Mouse (Mus musculus): ENCODE measurements at regions not wholly inside any gene's neighbourhood (a gene's known extent, or its start where the extent isn't known, plus 50 kb on each side); places are given as distances from the start of the nearest gene placed in this dataset.
A peak's percentile ranks its signal among the peaks of the same experiment; 100 is the strongest.

GRCm38 (mm10) chr3:12173371-12173770, 1837.9 kb upstream of the Gm38303 start:
- no peak overlapping the region for H3K9ac ChIP-seq (ENCODE audit: low read length)
- DNase-seq (ENCODE audit: low spot score, missing footprints) (peak; percentile 84), ATAC-seq (ENCODE audit: low FRiP score) (peak; percentile 85)
- H3K27me3 ChIP-seq (ENCODE audit: control insufficient read depth, insufficient read depth, low read length), result no peaks in the 10 kb centered on the region
- H3K4me1 ChIP-seq (ENCODE audit: control insufficient read depth, insufficient read depth, low read length), result no peaks in the 10 kb centered on the region
- H3K4me2 ChIP-seq, result no peak overlapping the region
- no peaks in the 10 kb centered on the region for H3K9me3 ChIP-seq (ENCODE audit: control insufficient read depth, low read length)
- no peak overlapping the region for H3K4me3 ChIP-seq (ENCODE audit: low read depth, low read length)
- no peaks in the 10 kb centered on the region for H3K36me3 ChIP-seq (ENCODE audit: control insufficient read depth, insufficient read depth, low read length)
- 74% methylated on average over 3 of the region's 3 CpGs for WGBS
- no peak overlapping the region for H3K27ac ChIP-seq (ENCODE audit: low read depth, low read length)

- DNase-seq (ENCODE audit: low spot score, missing footprints) (no peak), ATAC-seq (ENCODE audit: low FRiP score) (no peak)
- no peaks in the 10 kb centered on the region for H3K9me3 ChIP-seq (ENCODE audit: control insufficient read depth, low read length)
- no peaks in the 10 kb centered on the region for H3K4me1 ChIP-seq (ENCODE audit: control insufficient read depth, insufficient read depth, low read length)
- H3K9ac ChIP-seq (ENCODE audit: low read length), result no peak overlapping the region
- 80% methylated on average over 5 of the region's 5 CpGs for WGBS
- H3K4me3 ChIP-seq (ENCODE audit: low read depth, low read length), result no peak overlapping the region
- no peaks in the 10 kb centered on the region for H3K36me3 ChIP-seq (ENCODE audit: control insufficient read depth, insufficient read depth, low read length)
- H3K27me3 ChIP-seq (ENCODE audit: control insufficient read depth, insufficient read depth, low read length), result no peaks in the 10 kb centered on the region
- no peak overlapping the region for H3K27ac ChIP-seq (ENCODE audit: low read depth, low read length)
- H3K4me2 ChIP-seq, result no peak overlapping the region
These were observed 1815.8 kb upstream of the Gm38303 start for GRCm38 (mm10) chr3:12151329-12151728.
